Mouse (Mus musculus) ES-E14 (cell line): ENCODE data around the gene Rfx6. TPM values are rescaled to one million over a fixed set of nuclear protein-coding genes. Genes with fewer than 3 reads are reported as not detected.
A peak's percentile ranks its signal among the peaks of the same experiment; 100 is the strongest.

Experiments used
- DNase-seq: peaks from one replicate; pipeline ENCODE4 v3.0.0-alpha.2; 2013; ENCODE audit warnings: low read depth, low spot score
- H3K27ac ChIP-seq: 2 replicates; pipeline ENCODE4 v1.5.1; 2012; ENCODE audit warnings: low read depth, mild to moderate bottlenecking, low read length, moderate library complexity, mixed read lengths; ENCODE audit not compliant: poor library complexity, insufficient read depth, severe bottlenecking
- H3K36me3 ChIP-seq: 2 replicates; pipeline ENCODE4 v1.6.1; 2012; ENCODE audit warnings: mild to moderate bottlenecking, low read length, moderate library complexity, mixed read lengths; ENCODE audit not compliant: control insufficient read depth, poor library complexity, insufficient read depth, severe bottlenecking
- H3K4me1 ChIP-seq, 2 experiments: fragments of 150-350 bp in 1 of 2; sonication (generic) in 1 of 2; 2 replicates each; pipeline ENCODE4 v1.6.1; 2012; ENCODE audit warnings: low read length in 2 of 2, mild to moderate bottlenecking in 1 of 2, mixed read lengths in 1 of 2; ENCODE audit not compliant: control insufficient read depth in 2 of 2, insufficient read depth in 2 of 2, poor library complexity in 1 of 2
- H3K4me3 ChIP-seq, 2 experiments: fragments of 150-350 bp in 1 of 2; sonication (generic) in 1 of 2; 2 replicates each; pipeline ENCODE4 v1.5.1; 2012; ENCODE audit warnings: low read length in 2 of 2, low read depth in 1 of 2, mild to moderate bottlenecking in 1 of 2, mixed read lengths in 1 of 2; ENCODE audit not compliant: insufficient read depth in 1 of 2, poor library complexity in 1 of 2, severe bottlenecking in 1 of 2
- H3K9ac ChIP-seq: 2 replicates; pipeline ENCODE4 v1.6.1; 2012; ENCODE audit warnings: low read depth, mild to moderate bottlenecking, low read length, mixed read lengths; ENCODE audit not compliant: poor library complexity, insufficient read depth, severe bottlenecking
- H3K9me3 ChIP-seq: fragments of 150-350 bp; sonication (generic); 2 replicates; pipeline ENCODE4 v1.6.1; 2012; ENCODE audit warnings: low read depth, mild to moderate bottlenecking, low read length; ENCODE audit not compliant: control insufficient read depth, insufficient read depth
- CHD2 ChIP-seq: IDR thresholded peaks from 2 replicates; pipeline ENCODE4 v1.6.1; 2014; ENCODE audit warnings: mild to moderate bottlenecking, low read depth, low read length, inconsistent platforms
- HCFC1 ChIP-seq: IDR thresholded peaks from 2 replicates; pipeline ENCODE4 v1.6.1; 2012; ENCODE audit warnings: low read length, inconsistent platforms, borderline replicate concordance; ENCODE audit not compliant: insufficient read depth
- MAFK ChIP-seq: IDR thresholded peaks from 2 replicates; pipeline ENCODE4 v1.6.1; 2014; ENCODE audit warnings: mild to moderate bottlenecking, low read depth, low read length, inconsistent platforms; ENCODE audit not compliant: insufficient read depth
- ZC3H11A ChIP-seq: IDR thresholded peaks from 2 replicates; pipeline ENCODE4 v1.6.1; 2012; ENCODE audit warnings: low read depth, mild to moderate bottlenecking, inconsistent platforms, low read length, borderline replicate concordance
- ZNF384 ChIP-seq: IDR thresholded peaks from 2 replicates; pipeline ENCODE4 v1.6.1; 2012; ENCODE audit warnings: low read depth, low read length, inconsistent platforms
- in situ Hi-C, 2 experiments: fragments of 600-800 bp; cut with MboI; formaldehyde crosslinking; loops; one replicate each; pipeline ENCODE4 v1.15.1; 2025; ENCODE audit warnings: low sequenced_read_pairs in 2 of 2, inconsistent platforms in 1 of 2; ENCODE audit not compliant: unreplicated experiment in 2 of 2
- total RNA-seq: library from RNA; depleted of rRNA; stranded (reverse); fragments of 300-350 nt; gene quantifications from 2 replicates; pipeline ENCODE4 v1.2.3, GENCODE M21; 2012; rRNA removed

The Rfx6 gene
- total RNA-seq, 1 experiment = not detected

GRCm38 (mm10) chr10:51761436-51761835, 83.9 kb downstream of the Rfx6 start:
- H3K27ac ChIP-seq = no peak overlapping the region
- no peak overlapping the region for H3K4me3 ChIP-seq
- in situ Hi-C loops = no loop called here
- no peak overlapping the region for H3K9ac ChIP-seq
- no peaks in the 10 kb centered on the region for H3K36me3 ChIP-seq
- TF ChIP-seq MAFK = peak; percentile 53; the same call in 1 of the 2 replicates
- no peak for TF ChIP-seq HCFC1
- DNase-seq = no peak
- H3K4me1 ChIP-seq = no peaks in the 10 kb centered on the region
- H3K9me3 ChIP-seq = no peaks in the 10 kb centered on the region

- Histone ChIP-seq H3K27ac (no peak overlapping the region), H3K9ac (no peak overlapping the region)
- in situ Hi-C loops = no loop called here
Observed at GRCm38 (mm10) chr10:51763241-51763640, 85.7 kb downstream of the Rfx6 start.

GRCm38 (mm10) chr10:51768445-51768844, 90.9 kb downstream of the Rfx6 start:
- no peak for TF ChIP-seq HCFC1
- no peak for TF ChIP-seq CHD2
- no peak for TF ChIP-seq MAFK
- no peak for TF ChIP-seq ZNF384
- TF ChIP-seq ZC3H11A = no peak
- in situ Hi-C loops = no loop called here
- no peak overlapping the region for H3K9ac ChIP-seq

More at GRCm38 (mm10) chr10:51763241-51763640, 85.7 kb downstream of the Rfx6 start:
- Histone ChIP-seq H3K4me3 (no peak overlapping the region), H3K36me3 (no peaks in the 10 kb centered on the region), H3K4me1 (no peaks in the 10 kb centered on the region), H3K9me3 (no peaks in the 10 kb centered on the region)
- TF ChIP-seq ZC3H11A (no peak), CHD2 (no peak), MAFK (no peak), HCFC1 (no peak), ZNF384 (no peak)
- no peak for DNase-seq

GRCm38 (mm10) chr10:51769252-51769651, 91.7 kb downstream of the Rfx6 start:
- DNase-seq = no peak
- no peaks in the 10 kb centered on the region for H3K4me1 ChIP-seq
- H3K4me3 ChIP-seq = no peak overlapping the region
- no peaks in the 10 kb centered on the region for H3K36me3 ChIP-seq
- no peaks in the 10 kb centered on the region for H3K9me3 ChIP-seq
- no peak overlapping the region for H3K9ac ChIP-seq
- TF ChIP-seq HCFC1 (no peak), ZC3H11A (no peak), ZNF384 (no peak), CHD2 (no peak)
- in situ Hi-C loops = no loop called here
- H3K27ac ChIP-seq = no peak overlapping the region

More at GRCm38 (mm10) chr10:51768445-51768844, 90.9 kb downstream of the Rfx6 start:
- DNase-seq = no peak
- Histone ChIP-seq H3K27ac (no peak overlapping the region), H3K4me3 (no peak overlapping the region), H3K9me3 (no peaks in the 10 kb centered on the region), H3K36me3 (no peaks in the 10 kb centered on the region), H3K4me1 (no peaks in the 10 kb centered on the region)

GRCm38 (mm10) chr10:51779648-51780047, 102.1 kb downstream of the Rfx6 start:
- H3K9me3 ChIP-seq = no peaks in the 10 kb centered on the region
- H3K4me3 ChIP-seq = no peak overlapping the region
- H3K9ac ChIP-seq = no peak overlapping the region
- no peak overlapping the region for H3K27ac ChIP-seq
- peak; percentile 13 for DNase-seq
- no peaks in the 10 kb centered on the region for H3K36me3 ChIP-seq
- TF ChIP-seq CHD2 = no peak
- TF ChIP-seq ZC3H11A = no peak; the same call in 1 of the 2 replicates
- no peak for TF ChIP-seq ZNF384
- TF ChIP-seq HCFC1 = no peak
- TF ChIP-seq MAFK = no peak
- in situ Hi-C loops = loop anchor here in 1 of 2 experiments (25.0 kb wide), 1 partner anchor 608 kb away; the partner anchor contains the start of genes Gopc and Nepn
- no peaks in the 10 kb centered on the region for H3K4me1 ChIP-seq

Other genes starting within 250 kb of the Rfx6 start
- not detected in 2 replicates for gene Gm49339, start 197.1 kb upstream of the Rfx6 start, total RNA-seq
- gene Lilr4b, start 197.1 kb upstream of the Rfx6 start, total RNA-seq = 0.22 TPM in 1 of 2 replicates, not detected in the other
- not detected in 2 replicates for gene Lilrb4a, start 186.8 kb upstream of the Rfx6 start, total RNA-seq
- gene Fam162b, start 87.2 kb upstream of the Rfx6 start, total RNA-seq = not detected in 2 replicates
- gene Gprc6a, start 46.3 kb upstream of the Rfx6 start, total RNA-seq = not detected in 2 replicates